Mouse (Mus musculus) C2C12 (cell line): ENCODE results near the gene Spata17.

Experiments used
- CEBPB ChIP-seq: IDR thresholded peaks from one replicate; pipeline ENCODE4 v1.6.1; 2011; ENCODE audit warnings: low read depth, mild to moderate bottlenecking, control low read depth, moderate library complexity
- CTCF ChIP-seq: IDR thresholded peaks from one replicate; pipeline ENCODE4 v1.5.1; 2011; ENCODE audit not compliant: control insufficient read depth, insufficient read depth, insufficient read length
- FOSL1 ChIP-seq: IDR thresholded peaks from one replicate; pipeline ENCODE4 v1.8.0; 2011; ENCODE audit warnings: mild to moderate bottlenecking, low read length; ENCODE audit not compliant: poor library complexity, insufficient read depth, severe bottlenecking
- MAX ChIP-seq: IDR thresholded peaks from one replicate; pipeline ENCODE4 v1.6.1; 2011; ENCODE audit warnings: mild to moderate bottlenecking, control low read depth
- USF1 ChIP-seq: IDR thresholded peaks from one replicate; pipeline ENCODE4 v1.6.1; 2011; ENCODE audit warnings: low read depth, mild to moderate bottlenecking, control low read depth, moderate library complexity

DNA sequence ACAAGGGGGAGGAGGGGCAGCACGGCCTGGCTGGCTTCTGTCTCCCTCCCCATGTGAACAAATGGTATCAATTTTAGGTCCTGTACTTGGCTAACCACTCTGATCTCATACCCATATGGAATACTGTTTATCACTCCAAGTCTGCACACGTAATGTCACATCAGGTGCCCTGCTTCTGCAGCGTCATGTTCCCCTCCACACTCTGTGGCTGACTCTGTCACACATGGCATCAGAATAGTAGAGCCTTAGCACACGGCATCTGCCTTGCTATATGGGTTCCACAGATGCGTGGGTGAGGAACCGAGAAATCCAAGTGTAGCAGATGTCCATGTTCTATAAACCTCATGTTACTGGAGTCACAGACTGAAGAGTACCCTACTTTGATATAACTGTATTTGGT, 96.0 kb downstream of the Spata17 start:
- no peak for TF ChIP-seq CTCF
- no peak for TF ChIP-seq CEBPB
- TF ChIP-seq FOSL1: no peak
- no peak for TF ChIP-seq USF1
- TF ChIP-seq MAX: no peak
